Comparison of ENCODE assay signal across 19 mouse cellular contexts in genomic region chr15:11174842-11175241, GRCm38 (mm10).
DNase-seq lines count a peak whose midpoint lies in the region; ATAC-seq and TF ChIP-seq lines count a peak whose summit lies in the region.
"Had no signal": no experiment of that assay in that cellular context is flagged by ENCODE, and none has a peak within 500 bp of the region (broad histone marks: within the 10 kb centered on the region; RNA-seq: fewer than 3 reads in every experiment).

No protein-coding gene starts in this region.

- no peak for DNase-seq in hindbrain, postnatal 0 days (ENCODE audit: low spot score)
- peak; percentile 12 for DNase-seq in neural tube, embryonic 11.5 days (ENCODE audit: low spot score)
- no peak for DNase-seq in neural tube, embryonic 10.5 days (ENCODE audit: extremely low spot score, low spot score)
- peak; percentile 63 for DNase-seq in NIH3T3 (ENCODE audit: low read depth)
- peak; percentile 22 for DNase-seq in skeletal muscle tissue, adult 2 months (ENCODE audit: low read depth, low spot score)
- DNase-seq in cerebellum, adult 11-12 months, result no peak
- DNase-seq: adrenal gland, adult 2 months; cerebellum, adult 9-10 months; heart, adult 11 months; heart, postnatal 36 days; kidney, adult 2 months; kidney, postnatal 25 days; thymus, postnatal 4 days had no signal

- H3K4me1 ChIP-seq in hindbrain, embryonic 16.5 days (ENCODE audit: control insufficient read depth, insufficient read depth, low read depth, low read length), result peaks cover 3% of the 10 kb centered on the region; the same call in 1 of the 2 replicates
- no peaks in the 10 kb centered on the region for H3K4me1 ChIP-seq in hindbrain, postnatal 0 days (ENCODE audit: insufficient read depth, low read length)
- no peaks in the 10 kb centered on the region; the same call in 1 of the 2 replicates for H3K4me1 ChIP-seq in neural tube, embryonic 11.5 days (ENCODE audit: control insufficient read depth, insufficient read depth, low read length)
- H3K4me1 ChIP-seq: liver, embryonic 15.5 days had no signal

- H3K9me3 ChIP-seq in hindbrain, embryonic 16.5 days (ENCODE audit: control insufficient read depth, low read length), result no peaks in the 10 kb centered on the region
- H3K9me3 ChIP-seq in hindbrain, postnatal 0 days (ENCODE audit: low read length), result no peaks in the 10 kb centered on the region
- no peaks in the 10 kb centered on the region for H3K9me3 ChIP-seq in neural tube, embryonic 11.5 days (ENCODE audit: control insufficient read depth, low read length)
- H3K9me3 ChIP-seq: limb, embryonic 15.5 days; liver, embryonic 15.5 days had no signal

- no peak overlapping the region for H3K4me3 ChIP-seq in hindbrain, embryonic 16.5 days (ENCODE audit: low read length)
- H3K4me3 ChIP-seq in hindbrain, postnatal 0 days (ENCODE audit: low read length), result no peak overlapping the region
- no peak overlapping the region for H3K4me3 ChIP-seq in neural tube, embryonic 11.5 days (ENCODE audit: low read depth, low read length)
- H3K4me3 ChIP-seq: limb, embryonic 15.5 days; liver, embryonic 15.5 days had no signal

- peak; percentile 48; the same call in 1 of the 2 replicates for ATAC-seq in hindbrain, embryonic 16.5 days
- ATAC-seq in hindbrain, postnatal 0 days, result no peak
- ATAC-seq in neural tube, embryonic 11.5 days (ENCODE audit: insufficient read depth, low FRiP score, low TSS enrichment), result no peak
- ATAC-seq: CD4-positive, CD25-positive, alpha-beta regulatory T cell, adult 4 months; forebrain, embryonic 14.5 days; inflammation-experienced regulatory T-cells, adult 6 months had no signal

- no peaks in the 10 kb centered on the region for H3K27me3 ChIP-seq in hindbrain, embryonic 16.5 days (replicated peaks; ENCODE audit: control insufficient read depth, insufficient read depth, low read length)
- H3K27me3 ChIP-seq in hindbrain, postnatal 0 days (ENCODE audit: insufficient read depth, low read length), result no peaks in the 10 kb centered on the region
- H3K27me3 ChIP-seq in neural tube, embryonic 11.5 days (ENCODE audit: control insufficient read depth, insufficient read depth, low read length), result no peaks in the 10 kb centered on the region
- H3K27me3 ChIP-seq: limb, embryonic 15.5 days; liver, embryonic 15.5 days had no signal

- WGBS in hindbrain, embryonic 16.5 days, result 80% methylated on average over 13 of the region's 13 CpGs
- WGBS in hindbrain, postnatal 0 days, result 79% methylated on average over 13 of the region's 13 CpGs
- 85% methylated on average over 13 of the region's 13 CpGs for WGBS in neural tube, embryonic 11.5 days

- no peak overlapping the region for H3K9ac ChIP-seq in hindbrain, embryonic 16.5 days (ENCODE audit: low read depth, low read length)
- no peak overlapping the region for H3K9ac ChIP-seq in hindbrain, postnatal 0 days (replicated peaks; ENCODE audit: low read length)
- no peak overlapping the region for H3K9ac ChIP-seq in neural tube, embryonic 11.5 days (ENCODE audit: low read length)
- H3K9ac ChIP-seq: limb, embryonic 15.5 days; liver, embryonic 15.5 days had no signal

- no peak overlapping the region for H3K27ac ChIP-seq in hindbrain, embryonic 16.5 days (ENCODE audit: low read depth, low read length)
- H3K27ac ChIP-seq in hindbrain, postnatal 0 days, result no peak overlapping the region
- H3K27ac ChIP-seq in neural tube, embryonic 11.5 days (ENCODE audit: low read depth, low read length), result no peak overlapping the region
- H3K27ac ChIP-seq: limb, embryonic 15.5 days; liver, embryonic 15.5 days had no signal

- H3K4me2 ChIP-seq in hindbrain, embryonic 16.5 days (ENCODE audit: low read length), result no peak overlapping the region
- H3K4me2 ChIP-seq in hindbrain, postnatal 0 days (ENCODE audit: low read depth, low read length), result no peak overlapping the region
- H3K4me2 ChIP-seq in neural tube, embryonic 11.5 days (ENCODE audit: low read depth), result no peak overlapping the region
- H3K4me2 ChIP-seq: limb, embryonic 15.5 days; liver, embryonic 15.5 days had no signal

- H3K36me3 ChIP-seq in hindbrain, embryonic 16.5 days (ENCODE audit: control insufficient read depth, insufficient read depth, low read length), result no peaks in the 10 kb centered on the region
- H3K36me3 ChIP-seq in hindbrain, postnatal 0 days (ENCODE audit: insufficient read depth, low read length), result no peaks in the 10 kb centered on the region
- no peaks in the 10 kb centered on the region for H3K36me3 ChIP-seq in neural tube, embryonic 11.5 days (ENCODE audit: control insufficient read depth, insufficient read depth, low read length)
- H3K36me3 ChIP-seq: limb, embryonic 15.5 days; liver, embryonic 15.5 days had no signal

- no peak for TF ChIP-seq CTCF in hindbrain, postnatal 0 days (IDR thresholded peaks at IDR 0.05; ENCODE audit: low read depth)

Comparison
In these comparisons a context has a peak if more than half of its experiments do, and no peak if none do; other contexts are left out.
1. DNase-seq: peak in neural tube, embryonic 11.5 days (single experiment), NIH3T3 (single experiment) and skeletal muscle tissue, adult 2 months (single experiment); none in hindbrain, postnatal 0 days (single experiment), neural tube, embryonic 10.5 days (single experiment) and cerebellum, adult 11-12 months (single experiment).